Mouse (Mus musculus) embryonic fibroblast, embryonic 13.5 days (primary cell): ENCODE measurements around the gene Mtmr3.

Experiments
- CTCF ChIP-seq: IDR thresholded peaks from 2 replicates; pipeline ENCODE4 v1.5.1; 2011; ENCODE audit warnings: mild to moderate bottlenecking, control low read depth, low read length, moderate library complexity, borderline replicate concordance; ENCODE audit not compliant: insufficient read depth
- POLR2A ChIP-seq: IDR thresholded peaks from 2 replicates; pipeline ENCODE4 v1.6.1; 2011; ENCODE audit warnings: low read depth, mild to moderate bottlenecking, control low read depth, low read length, moderate library complexity

DNA sequence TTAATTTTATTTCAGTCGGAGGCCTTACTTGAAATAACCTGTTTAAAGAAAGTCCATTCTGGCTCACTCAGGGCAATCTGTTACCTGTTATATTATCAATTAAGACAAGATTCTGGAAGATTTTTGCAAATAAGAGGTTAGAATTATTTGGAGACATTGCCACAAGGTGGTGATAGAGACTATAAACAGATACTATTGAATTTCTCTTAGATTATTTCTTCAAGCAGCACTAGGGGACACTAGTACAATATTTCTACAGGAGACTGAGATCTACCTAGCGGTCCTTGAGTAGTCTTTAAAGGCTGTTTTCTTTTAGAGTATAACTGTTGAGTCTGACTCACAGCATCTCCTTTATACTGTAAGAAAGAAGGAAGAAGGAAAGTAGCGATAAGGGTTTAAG, 158.0 kb downstream of the Mtmr3 start:
- TF ChIP-seq POLR2A, result no peak
- TF ChIP-seq CTCF, result no peak
